Mouse (Mus musculus) lung, embryonic 16.5 days (tissue): Measurements from ENCODE around the gene Ppp2r5a. TPM values are rescaled to one million over a fixed set of nuclear protein-coding genes. Genes with fewer than 3 reads are reported as not detected.

ENCODE experiments used
- ATAC-seq: fragments of 200-750 bp; cut with Nextera tagmentation; 2 replicates; pipeline ENCODE4 v1.8.0; 2017; ENCODE audit warnings: low read depth, mild to moderate bottlenecking, moderate library complexity
- H3K27ac ChIP-seq: fragments of 300-500 bp; sonication (generic); 2 replicates; pipeline ENCODE4 v1.5.1; 2014; ENCODE audit warnings: mild to moderate bottlenecking, control low read depth, low read length
- H3K27me3 ChIP-seq: fragments of 300-500 bp; sonication (generic); 2 replicates; pipeline ENCODE4 v1.6.1; 2014; ENCODE audit warnings: low read depth, low read length, mixed read lengths; ENCODE audit not compliant: control insufficient read depth, insufficient read depth
- H3K36me3 ChIP-seq: fragments of 300-500 bp; sonication (generic); 2 replicates; pipeline ENCODE4 v1.6.1; 2014; ENCODE audit warnings: low read length; ENCODE audit not compliant: control insufficient read depth, insufficient read depth
- H3K4me1 ChIP-seq: fragments of 300-500 bp; sonication (generic); replicated peaks from 2 replicates; pipeline ENCODE4 v1.6.1; 2014; ENCODE audit warnings: low read length, mixed read lengths; ENCODE audit not compliant: control insufficient read depth, insufficient read depth
- H3K4me2 ChIP-seq: fragments of 300-500 bp; sonication (generic); 2 replicates; pipeline ENCODE4 v1.6.1; 2014; ENCODE audit warnings: low read depth, low read length, control low read depth
- H3K4me3 ChIP-seq: fragments of 300-500 bp; sonication (generic); 2 replicates; pipeline ENCODE4 v1.5.1; 2014; ENCODE audit warnings: mild to moderate bottlenecking, low read length, control low read depth
- H3K9ac ChIP-seq: fragments of 300-500 bp; sonication (generic); 2 replicates; pipeline ENCODE4 v1.6.1; 2014; ENCODE audit warnings: low read length, control low read depth
- H3K9me3 ChIP-seq: fragments of 300-500 bp; sonication (generic); 2 replicates; pipeline ENCODE4 v1.6.1; 2016; ENCODE audit warnings: low read length; ENCODE audit not compliant: control insufficient read depth
- WGBS: fragments of 180-500 bp; shearing (Covaris S2); extraction: QIAGEN DNeasy Blood & Tissue Kit; methylation state at CpG from one replicate; pipeline ENCODE4 v1.1.7; 2014; 5-methylcytosine and 5-hydroxymethylcytosine counted together
- polyA plus RNA-seq: library from polyadenylated mRNA; unstranded; fragments of >200 nt; fragmentation: Nextera tagmentation; extraction: Ambion mirVana; gene quantifications from 2 replicates; pipeline ENCODE4 v1.2.1, GENCODE M21; 2015

Gene Ppp2r5a
- polyA plus RNA-seq, 1 experiment from 2014 or later: 18.4 TPM

DNA sequence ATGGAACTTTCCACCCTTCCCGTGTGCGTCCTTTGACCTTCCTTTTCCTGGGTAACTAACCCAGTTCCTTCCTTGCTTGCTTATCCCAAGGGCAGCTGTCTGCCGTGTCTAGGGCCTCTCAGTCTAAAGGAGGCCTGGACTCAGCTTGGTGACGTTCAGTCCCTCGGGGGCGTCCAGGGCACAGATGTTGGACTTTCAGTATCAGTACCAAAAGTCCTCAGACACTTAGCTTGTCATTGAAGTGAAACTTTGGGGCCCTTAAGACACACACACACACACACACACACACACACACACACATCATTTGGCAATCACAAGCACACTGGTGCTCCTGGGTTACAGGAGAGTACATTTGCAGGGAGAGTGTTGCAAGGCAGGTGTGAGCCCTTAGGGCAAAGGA is 98.9 kb downstream of the Ppp2r5a start:
- H3K27me3 ChIP-seq: no peaks in the 10 kb centered on the region
- no peaks in the 10 kb centered on the region; the same call in 1 of the 2 replicates for H3K4me1 ChIP-seq
- H3K9me3 ChIP-seq: no peaks in the 10 kb centered on the region
- no peak overlapping the region for H3K9ac ChIP-seq
- no peak overlapping the region for H3K4me2 ChIP-seq
- WGBS: 63% methylated on average over 6 of the region's 6 CpGs
- peaks cover 2% of the 10 kb centered on the region; the same call in 1 of the 2 replicates for H3K36me3 ChIP-seq
- H3K27ac ChIP-seq: peak overlapping the region; percentile 32; the same call in 1 of the 2 replicates
- ATAC-seq: no peak
- no peak overlapping the region for H3K4me3 ChIP-seq

DNA sequence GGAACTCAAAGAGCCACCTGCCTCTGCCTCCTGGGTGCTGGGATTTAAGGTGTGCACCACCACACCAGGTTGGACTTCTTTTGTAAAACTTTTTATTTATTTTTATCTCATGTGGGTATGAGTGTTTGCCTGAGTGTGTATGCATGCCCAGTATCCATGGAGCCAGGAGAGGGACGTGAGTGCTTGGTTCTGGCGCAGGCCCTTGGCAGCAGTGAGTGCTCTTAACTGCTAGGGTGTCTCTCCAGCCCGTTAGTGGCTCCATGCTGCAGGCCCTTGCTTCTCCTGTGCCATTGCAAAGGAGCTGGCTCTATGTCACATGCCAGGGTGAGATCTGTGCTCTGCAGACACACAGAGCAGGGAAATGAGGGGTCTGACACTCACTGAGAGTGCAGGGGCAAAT is 99.3 kb downstream of the Ppp2r5a start:
- WGBS: 41% methylated on average over 3 of the region's 3 CpGs
- Histone ChIP-seq H3K9ac (no peak overlapping the region), H3K4me1 (no peaks in the 10 kb centered on the region; the same call in 1 of the 2 replicates), H3K9me3 (no peaks in the 10 kb centered on the region), H3K27me3 (no peaks in the 10 kb centered on the region), H3K4me3 (no peak overlapping the region), H3K36me3 (peaks cover 2% of the 10 kb centered on the region; the same call in 1 of the 2 replicates), H3K4me2 (no peak overlapping the region), H3K27ac (peak overlapping the region; percentile 32; the same call in 1 of the 2 replicates)
- ATAC-seq: peak; percentile 81

Other genes with a start within 250 kb of the Ppp2r5a start
- not detected in 2 replicates for gene Fam71a, start 238.5 kb downstream of the Ppp2r5a start, polyA plus RNA-seq
- 3.9 and 4.3 TPM in 2 replicates for gene Atf3, start 185.2 kb downstream of the Ppp2r5a start, polyA plus RNA-seq
- gene Nenf, start 85.1 kb downstream of the Ppp2r5a start, polyA plus RNA-seq: 97.7 and 107 TPM in 2 replicates
- gene Tmem206, start 77.4 kb downstream of the Ppp2r5a start, polyA plus RNA-seq: 22.8 and 23.4 TPM in 2 replicates
- gene Dtl, start 172.3 kb upstream of the Ppp2r5a start, polyA plus RNA-seq: 50.1 and 54.0 TPM in 2 replicates
- gene Ints7, start 172.4 kb upstream of the Ppp2r5a start, polyA plus RNA-seq: 51.7 and 54.7 TPM in 2 replicates